Mouse (Mus musculus) neural tube, embryonic 14.5 days (tissue): Measurements from ENCODE around the gene Aoc2. TPM values are rescaled to one million over a fixed set of nuclear protein-coding genes. Genes with fewer than 3 reads are reported as not detected.
"Not testable (repeated sequence)": the region's sequence is repeated elsewhere in the genome, so short reads cannot be mapped to it uniquely, and the experiment has no call there.

Experiments used
- ATAC-seq: fragments of 200-750 bp; cut with Nextera tagmentation; 2 replicates; pipeline ENCODE4 v1.8.0; 2017; ENCODE audit warnings: low read depth, mild to moderate bottlenecking, moderate TSS enrichment, moderate library complexity
- H3K27ac ChIP-seq: fragments of 300-500 bp; sonication (generic); 2 replicates; pipeline ENCODE4 v1.5.1; 2014; ENCODE audit warnings: low read depth, mild to moderate bottlenecking, control low read depth, low read length, moderate library complexity, mixed read lengths
- H3K27me3 ChIP-seq: fragments of 300-500 bp; sonication (generic); 2 replicates; pipeline ENCODE4 v1.6.1; 2014; ENCODE audit warnings: low read length; ENCODE audit not compliant: control insufficient read depth, insufficient read depth
- H3K36me3 ChIP-seq: fragments of 300-500 bp; sonication (generic); 2 replicates; pipeline ENCODE4 v1.6.1; 2014; ENCODE audit warnings: low read length, mixed read lengths; ENCODE audit not compliant: control insufficient read depth, insufficient read depth
- H3K4me1 ChIP-seq: fragments of 300-500 bp; sonication (generic); 2 replicates; pipeline ENCODE4 v1.6.1; 2014; ENCODE audit warnings: low read length; ENCODE audit not compliant: control insufficient read depth, insufficient read depth
- H3K4me2 ChIP-seq: fragments of 300-500 bp; sonication (generic); 2 replicates; pipeline ENCODE4 v1.6.1; 2014; ENCODE audit warnings: mild to moderate bottlenecking, low read depth, low read length, control low read depth
- H3K4me3 ChIP-seq: fragments of 300-500 bp; sonication (generic); 2 replicates; pipeline ENCODE4 v1.5.1; 2014; ENCODE audit warnings: low read depth, low read length, control low read depth, mixed read lengths
- H3K9ac ChIP-seq: fragments of 300-500 bp; sonication (generic); replicated peaks from 2 replicates; pipeline ENCODE4 v1.6.1; 2014; ENCODE audit warnings: low read depth, mild to moderate bottlenecking, control low read depth, low read length, mixed read lengths
- H3K9me3 ChIP-seq: fragments of 300-500 bp; sonication (generic); 2 replicates; pipeline ENCODE4 v1.6.1; 2016; ENCODE audit warnings: low read length; ENCODE audit not compliant: control insufficient read depth
- WGBS: fragments of 180-500 bp; shearing (Covaris S2); extraction: QIAGEN DNeasy Blood & Tissue Kit; methylation state at CpG from one replicate; pipeline ENCODE4 v1.1.7; 2014; 5-methylcytosine and 5-hydroxymethylcytosine counted together
- polyA plus RNA-seq: library from polyadenylated mRNA; unstranded; fragments of >200 nt; fragmentation: Nextera tagmentation; extraction: Ambion mirVana; gene quantifications from 2 replicates; pipeline ENCODE4 v1.2.1, GENCODE M21; 2014

The Aoc2 gene
- polyA plus RNA-seq, 1 experiment from 2014 or later = 1.7 TPM

GRCm38 (mm10) chr11:101328941-101329635, 4.2 kb downstream of the Aoc2 start:
- H3K9me3 ChIP-seq = no peaks in the 10 kb centered on the region
- H3K4me1 ChIP-seq = no peaks in the 10 kb centered on the region
- 81% methylated on average over 6 of the region's 6 CpGs for WGBS
- H3K9ac ChIP-seq = no peak overlapping the region
- ATAC-seq = no peak
- no peak overlapping the region for H3K4me3 ChIP-seq
- peaks cover 18% of the 10 kb centered on the region for H3K36me3 ChIP-seq
- no peak overlapping the region for H3K4me2 ChIP-seq
- H3K27me3 ChIP-seq = no peaks in the 10 kb centered on the region
- H3K27ac ChIP-seq = no peak overlapping the region; the same call in 1 of the 2 replicates

- Histone ChIP-seq H3K4me1 (no peaks in the 10 kb centered on the region), H3K27ac (no peak within 1 kb of the TSS), H3K9me3 (no peaks in the 10 kb centered on the region), H3K4me2 (no peak within 1 kb of the TSS), H3K4me3 (no peak within 1 kb of the TSS), H3K9ac (no peak within 1 kb of the TSS), H3K27me3 (no peaks in the 10 kb centered on the region), H3K36me3 (peaks cover 7% of the 10 kb centered on the region; the same call in 1 of the 2 replicates)
- ATAC-seq = no peak
- 70% methylated on average over 7 of the region's 7 CpGs for WGBS
Measured at GRCm38 (mm10) chr11:101330371-101330924, 5.6 kb downstream of the Aoc2 start, which contains the start of gene Aoc3. Aoc3 (plus strand) TSS chr11:101330605.

- H3K27ac ChIP-seq, H3K4me2 ChIP-seq, H3K9me3 ChIP-seq, H3K4me1 ChIP-seq, ATAC-seq, H3K9ac ChIP-seq, H3K36me3 ChIP-seq, H3K4me3 ChIP-seq, H3K27me3 ChIP-seq: not testable (repeated sequence)
- WGBS = 82% methylated on average over 4 of the region's 6 CpGs
Measured at GRCm38 (mm10) chr11:101330961-101331360, 6.1 kb downstream of the Aoc2 start.

GRCm38 (mm10) chr11:101332537-101332936, 7.7 kb downstream of the Aoc2 start:
- H3K27me3 ChIP-seq = no peaks in the 10 kb centered on the region
- H3K36me3 ChIP-seq = no peaks in the 10 kb centered on the region
- no peak overlapping the region for H3K4me2 ChIP-seq
- H3K9ac ChIP-seq = no peak overlapping the region
- no peak overlapping the region for H3K4me3 ChIP-seq
- H3K4me1 ChIP-seq = peaks cover 2% of the 10 kb centered on the region; the same call in 1 of the 2 replicates
- ATAC-seq = no peak
- no peak overlapping the region for H3K27ac ChIP-seq
- no peaks in the 10 kb centered on the region for H3K9me3 ChIP-seq
- WGBS = 89% methylated on average over 3 of the region's 3 CpGs

GRCm38 (mm10) chr11:101334023-101334422, 9.2 kb downstream of the Aoc2 start:
- WGBS = 29% methylated on average over 10 of the region's 10 CpGs
- H3K27me3 ChIP-seq = no peaks in the 10 kb centered on the region
- H3K4me3 ChIP-seq = no peak overlapping the region
- peaks cover 4% of the 10 kb centered on the region; the same call in 1 of the 2 replicates for H3K4me1 ChIP-seq
- H3K27ac ChIP-seq = no peak overlapping the region
- no peaks in the 10 kb centered on the region for H3K9me3 ChIP-seq
- no peaks in the 10 kb centered on the region for H3K36me3 ChIP-seq
- H3K9ac ChIP-seq = no peak overlapping the region
- no peak overlapping the region for H3K4me2 ChIP-seq
- no peak for ATAC-seq

- Histone ChIP-seq H3K4me2 (no peak overlapping the region), H3K36me3 (no peaks in the 10 kb centered on the region), H3K4me1 (peaks cover 4% of the 10 kb centered on the region; the same call in 1 of the 2 replicates), H3K9ac (no peak overlapping the region), H3K27ac (no peak overlapping the region), H3K9me3 (no peaks in the 10 kb centered on the region), H3K4me3 (no peak overlapping the region), H3K27me3 (no peaks in the 10 kb centered on the region)
- 4% methylated on average over 6 of the region's 6 CpGs for WGBS
- no peak for ATAC-seq
Measured at GRCm38 (mm10) chr11:101334516-101334915, 9.7 kb downstream of the Aoc2 start.

GRCm38 (mm10) chr11:101335685-101336084, 10.8 kb downstream of the Aoc2 start:
- H3K4me1 ChIP-seq = peaks cover 4% of the 10 kb centered on the region; the same call in 1 of the 2 replicates
- no peak overlapping the region for H3K9ac ChIP-seq
- H3K9me3 ChIP-seq = no peaks in the 10 kb centered on the region
- 86% methylated on average over 9 of the region's 9 CpGs for WGBS
- H3K27me3 ChIP-seq = no peaks in the 10 kb centered on the region
- no peak overlapping the region for H3K27ac ChIP-seq
- H3K4me2 ChIP-seq = no peak overlapping the region
- ATAC-seq = no peak
- H3K36me3 ChIP-seq = no peaks in the 10 kb centered on the region
- no peak overlapping the region for H3K4me3 ChIP-seq

GRCm38 (mm10) chr11:101338123-101338760, 13.4 kb downstream of the Aoc2 start:
- Histone ChIP-seq H3K36me3 (no peaks in the 10 kb centered on the region), H3K4me2 (peak overlapping the region; percentile 47), H3K27ac (peak overlapping the region; percentile 16; the same call in 1 of the 2 replicates), H3K4me3 (peak overlapping the region; percentile 20), H3K4me1 (peaks cover 4% of the 10 kb centered on the region; the same call in 1 of the 2 replicates), H3K9me3 (no peaks in the 10 kb centered on the region), H3K27me3 (no peaks in the 10 kb centered on the region), H3K9ac (peak overlapping the region; percentile 8; the same call in 1 of the 2 replicates)
- peak; percentile 81 for ATAC-seq
- 3% methylated on average over 9 of the region's 9 CpGs for whole genome bisulfite sequencing
